Mouse (Mus musculus) layer of hippocampus, adult 2 months (tissue): ENCODE measurements around the gene Sdk1. TPM values are rescaled to one million over a fixed set of nuclear protein-coding genes. Genes with fewer than 3 reads are reported as not detected.
A peak's percentile ranks its signal among the peaks of the same experiment; 100 is the strongest.

Experiments used
- DNase-seq, 2 experiments: peaks; one replicate each; pipeline ENCODE4 v3.0.0; 2022; ENCODE audit warnings: low spot score in 2 of 2
- H3K27ac ChIP-seq: fragments of 200-600 bp; 2 replicates; pipeline ENCODE4 v1.8.1; 2022
- H3K4me3 ChIP-seq: fragments of 200-600 bp; 2 replicates; pipeline ENCODE4 v1.8.1; 2022; ENCODE audit warnings: mild to moderate bottlenecking
- CTCF ChIP-seq: fragments of 200-600 bp; conservative IDR thresholded peaks from 2 replicates; pipeline ENCODE4 v1.8.1; 2022; ENCODE audit warnings: antibody characterized with exemption, mild to moderate bottlenecking, moderate library complexity
- total RNA-seq, 2 experiments: library from RNA; stranded (reverse); gene quantifications; 2 replicates each; pipeline ENCODE4 v1.2.3; 2021

The Sdk1 gene
- total RNA-seq, 2 experiments from 2014 or later, result 6.3 to 8.9 TPM

DNA sequence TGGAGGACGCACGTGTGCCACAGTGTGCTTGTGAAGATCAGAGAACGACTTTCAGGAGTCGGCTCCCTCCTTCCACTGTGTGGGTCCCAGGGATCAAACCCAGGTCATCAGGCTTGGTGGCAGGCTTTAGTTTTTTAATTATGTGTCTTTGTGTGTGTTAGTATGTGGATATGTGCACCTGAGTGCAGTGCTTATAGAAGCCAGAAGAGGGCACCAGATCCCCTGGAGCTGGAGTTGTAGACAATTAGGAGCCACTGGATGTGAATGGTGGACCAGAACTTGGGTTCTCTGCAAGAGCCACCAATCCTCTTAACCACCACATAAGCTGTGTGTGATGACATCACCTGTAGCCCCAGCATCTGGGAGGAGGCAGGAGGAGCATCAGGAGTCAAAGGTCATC, 909.5 kb downstream of the Sdk1 start:
- peak; percentile 38 for TF ChIP-seq CTCF
- no peak for DNase-seq
- no peak overlapping the region for H3K27ac ChIP-seq
- H3K4me3 ChIP-seq, result no peak overlapping the region

- no peak for DNase-seq
- no peak overlapping the region for H3K27ac ChIP-seq
- TF ChIP-seq CTCF, result no peak
Measured at GRCm38 (mm10) chr5:142156868-142157852, 915.9 kb downstream of the Sdk1 start.

GRCm38 (mm10) chr5:142163483-142163882, 922.2 kb downstream of the Sdk1 start:
- DNase-seq, result no peak
- Histone ChIP-seq H3K27ac (no peak overlapping the region), H3K4me3 (no peak overlapping the region)
- no peak for TF ChIP-seq CTCF

More at GRCm38 (mm10) chr5:142156868-142157852, 915.9 kb downstream of the Sdk1 start:
- H3K4me3 ChIP-seq, result no peak overlapping the region

DNA sequence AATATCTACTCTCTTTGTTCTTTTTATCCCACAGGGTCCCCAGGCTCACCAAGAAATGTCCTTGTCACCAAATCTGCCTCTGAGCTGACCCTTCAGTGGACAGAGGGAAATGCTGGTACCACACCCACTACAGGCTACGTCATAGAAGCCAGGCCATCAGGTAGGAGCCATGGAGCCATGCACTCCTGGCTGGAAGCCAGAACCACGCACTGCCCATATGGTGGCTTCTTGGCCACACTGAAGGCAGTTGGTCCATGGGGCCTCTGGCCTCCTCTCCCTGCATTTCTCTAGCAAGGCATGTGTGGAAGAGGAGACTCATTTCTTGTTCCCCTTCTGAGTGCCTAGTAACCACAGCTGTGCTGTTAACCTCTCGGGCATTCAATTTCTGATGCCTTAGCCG, 932.3 kb downstream of the Sdk1 start:
- no peak for TF ChIP-seq CTCF
- H3K27ac ChIP-seq, result no peak overlapping the region
- no peak overlapping the region for H3K4me3 ChIP-seq
- DNase-seq, result no peak

DNA sequence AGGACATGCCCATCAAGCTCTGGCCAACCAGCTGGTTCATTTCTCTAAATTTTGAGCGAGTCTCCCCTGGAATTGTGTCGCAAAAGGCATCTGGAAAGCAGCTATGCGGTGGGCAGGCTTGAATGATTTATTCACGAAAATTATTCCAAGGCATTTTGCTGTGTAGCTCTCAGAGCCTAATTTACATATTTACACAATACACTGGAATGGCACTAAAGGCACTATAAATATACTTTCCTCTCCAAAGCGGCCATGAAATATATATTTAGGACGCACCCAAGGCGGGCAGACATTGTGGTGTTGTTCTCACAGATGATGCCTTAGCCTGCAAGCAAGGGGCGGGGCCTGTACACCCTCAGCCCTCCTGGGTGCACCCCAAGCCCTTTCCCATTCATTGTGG, 936.9 kb downstream of the Sdk1 start:
- TF ChIP-seq CTCF, result no peak
- Histone ChIP-seq H3K27ac (no peak overlapping the region), H3K4me3 (no peak overlapping the region)
- DNase-seq, result peak; percentile 14 to 33

DNA sequence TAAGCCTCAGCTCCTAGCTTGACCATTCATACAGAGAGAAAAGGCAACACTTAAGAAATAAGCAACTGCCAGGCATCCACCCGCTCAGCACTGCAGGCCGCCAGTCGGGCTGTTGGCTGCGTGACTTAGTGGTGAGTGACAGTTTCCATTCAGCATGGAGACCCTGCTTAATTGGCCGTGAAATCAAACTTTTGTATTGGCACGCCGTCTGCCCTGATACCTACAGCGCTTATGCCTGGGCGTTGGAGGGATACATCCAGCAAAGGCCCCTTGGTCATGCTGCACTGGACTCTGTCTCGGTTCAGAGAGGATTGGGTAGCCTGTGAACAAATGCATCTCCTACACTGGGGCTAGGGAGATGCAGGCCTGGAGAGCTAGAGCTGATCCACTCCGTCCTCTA, 938.0 kb downstream of the Sdk1 start:
- no peak for TF ChIP-seq CTCF
- no peak for DNase-seq
- H3K4me3 ChIP-seq, result no peak overlapping the region
- H3K27ac ChIP-seq, result no peak overlapping the region

GRCm38 (mm10) chr5:142181862-142182261, 940.6 kb downstream of the Sdk1 start:
- Histone ChIP-seq H3K27ac (no peak overlapping the region), H3K4me3 (no peak overlapping the region)
- no peak for DNase-seq
- TF ChIP-seq CTCF, result no peak

GRCm38 (mm10) chr5:142188765-142189164, 947.5 kb downstream of the Sdk1 start:
- Histone ChIP-seq H3K4me3 (no peak overlapping the region), H3K27ac (no peak overlapping the region)
- no peak for DNase-seq
- TF ChIP-seq CTCF, result no peak

DNA sequence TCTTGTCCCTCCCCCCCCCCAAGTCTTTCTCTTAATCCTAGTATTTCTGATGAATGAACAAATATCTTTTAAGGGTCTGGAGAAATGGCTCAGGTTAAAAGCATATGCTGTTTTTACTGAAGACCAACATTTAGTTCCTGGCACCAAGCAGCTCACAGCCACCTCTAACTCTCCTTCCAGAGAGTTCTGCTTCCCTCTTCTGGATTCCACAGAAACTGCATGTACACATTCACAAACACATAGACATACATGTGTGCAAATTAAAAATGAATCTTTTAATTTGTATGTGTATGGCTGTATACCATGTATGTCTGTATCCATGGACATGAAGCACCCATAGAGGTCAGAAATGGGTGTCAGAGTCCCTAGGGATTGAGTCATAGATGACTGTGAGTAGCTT, 968.6 kb downstream of the Sdk1 start:
- peak; percentile 74 for TF ChIP-seq CTCF

GRCm38 (mm10) chr5:142212252-142212651, 971.0 kb downstream of the Sdk1 start:
- peak; percentile 64 for TF ChIP-seq CTCF
- Histone ChIP-seq H3K4me3 (no peak overlapping the region), H3K27ac (no peak overlapping the region)
- no peak for DNase-seq

More for the DNA sequence above, 968.6 kb downstream of the Sdk1 start:
- H3K27ac ChIP-seq, result no peak overlapping the region
- no peak for DNase-seq
- H3K4me3 ChIP-seq, result no peak overlapping the region

GRCm38 (mm10) chr5:142215981-142216380, 974.7 kb downstream of the Sdk1 start:
- DNase-seq, result peak; percentile 29 to 74
- TF ChIP-seq CTCF, result no peak
- peak overlapping the region; percentile 73 for H3K27ac ChIP-seq

GRCm38 (mm10) chr5:142220851-142221503, 979.7 kb downstream of the Sdk1 start:
- TF ChIP-seq CTCF, result peak; percentile 74
- DNase-seq, result peak in 1 of 2 experiments; percentile 14
- Histone ChIP-seq H3K27ac (no peak overlapping the region), H3K4me3 (no peak overlapping the region)

More at GRCm38 (mm10) chr5:142215981-142216380, 974.7 kb downstream of the Sdk1 start:
- H3K4me3 ChIP-seq, result no peak overlapping the region
